Mouse (Mus musculus) heart, adult 2 months (tissue): ENCODE measurements around the gene Rnf157. TPM values are rescaled to one million over a fixed set of nuclear protein-coding genes. Genes with fewer than 3 reads are reported as not detected.
"Not testable (repeated sequence)": the region's sequence is repeated elsewhere in the genome, so short reads cannot be mapped to it uniquely, and the experiment has no call there.

Experiments used
- DNase-seq, 2 experiments: peaks; one replicate each; pipeline ENCODE4 v3.0.0; 2021
- H3K27ac ChIP-seq: fragments of 200-600 bp; 2 replicates; pipeline ENCODE4 v1.8.1; 2022
- H3K27me3 ChIP-seq: fragments of 200-500 bp; 2 replicates; pipeline ENCODE4 v1.6.1; 2012; ENCODE audit warnings: mild to moderate bottlenecking, low read length, inconsistent platforms, mixed read lengths; ENCODE audit not compliant: control insufficient read depth, insufficient read depth
- H3K36me3 ChIP-seq: fragments of 200-500 bp; 2 replicates; pipeline ENCODE4 v1.6.1; 2012; ENCODE audit warnings: low read length, inconsistent platforms; ENCODE audit not compliant: control insufficient read depth, insufficient read depth
- H3K4me1 ChIP-seq: fragments of 200-500 bp; 2 replicates; pipeline ENCODE4 v1.6.1; 2011; ENCODE audit warnings: low read length; ENCODE audit not compliant: control insufficient read depth, insufficient read depth
- H3K4me3 ChIP-seq: fragments of 200-600 bp; 2 replicates; pipeline ENCODE4 v1.8.1; 2022
- H3K79me2 ChIP-seq: fragments of 200-500 bp; replicated peaks from 2 replicates; pipeline ENCODE4 v1.6.1; 2012; ENCODE audit warnings: mild to moderate bottlenecking, inconsistent platforms, low read length, moderate library complexity, mixed read lengths; ENCODE audit not compliant: control insufficient read depth, insufficient read depth
- H3K9ac ChIP-seq: fragments of 200-500 bp; 2 replicates; pipeline ENCODE4 v1.6.1; 2012; ENCODE audit warnings: low read depth, mild to moderate bottlenecking, control low read depth, inconsistent platforms, low read length, mixed read lengths
- CTCF ChIP-seq: fragments of 200-600 bp; IDR thresholded peaks from 2 replicates; pipeline ENCODE4 v1.8.1; 2022; ENCODE audit warnings: antibody characterized with exemption, mild to moderate bottlenecking, moderate library complexity
- EP300 ChIP-seq: fragments of 200-500 bp; IDR thresholded peaks from 2 replicates; pipeline ENCODE4 v1.6.1; 2011; ENCODE audit warnings: low read depth, low read length, control low read depth; ENCODE audit not compliant: insufficient read depth
- POLR2A ChIP-seq: fragments of 200-500 bp; IDR thresholded peaks from 2 replicates; pipeline ENCODE4 v1.6.1; 2011; ENCODE audit warnings: mild to moderate bottlenecking, low read depth, low read length, control low read depth; ENCODE audit not compliant: insufficient read depth
- WGBS: fragments of 180-500 bp; shearing (Covaris S2); methylation state at CpG from one replicate; pipeline ENCODE4 v1.1.7; 2018; 5-methylcytosine and 5-hydroxymethylcytosine counted together
- intact Hi-C: fragments of 180-260 bp; cut with DNase I; formaldehyde crosslinking; loops from one replicate; pipeline ENCODE4 v1.15.1; 2025
- polyA plus RNA-seq: library from polyadenylated mRNA; depleted of rRNA; stranded (reverse); fragments of >200 nt; gene quantifications from 2 replicates; pipeline ENCODE4 v1.2.3, GENCODE M21; 2012
- total RNA-seq, 2 experiments: library from RNA; stranded (reverse); gene quantifications; 2 replicates each; pipeline ENCODE4 v1.2.3; 2021

Gene Rnf157
- total and polyA plus RNA-seq, 3 experiments = 3.0 to 7.2 (median 6.0) TPM

DNA sequence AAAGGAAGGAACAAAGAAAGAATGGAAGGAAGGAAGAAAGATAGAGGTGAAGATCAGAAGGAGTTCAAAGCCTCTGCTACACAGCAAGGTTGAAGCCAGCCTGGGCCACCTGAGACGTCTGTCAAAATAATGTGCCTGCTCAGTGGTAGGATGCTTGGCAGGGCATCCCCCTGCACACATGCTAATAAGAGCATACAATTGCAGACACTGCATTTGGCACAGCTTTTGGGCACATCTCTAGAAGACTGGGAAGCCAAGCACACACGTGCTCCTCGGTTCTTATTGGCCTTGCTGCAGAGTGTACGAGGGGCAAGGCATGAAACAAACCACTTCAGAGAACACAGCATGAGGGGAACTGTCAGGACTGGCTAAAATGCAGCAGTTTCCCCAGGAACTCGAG lies 26.8 kb downstream of the Rnf157 start:
- Histone ChIP-seq H3K27me3 (no peaks in the 10 kb centered on the region), H3K4me3 (no peak overlapping the region), H3K9ac (no peak overlapping the region), H3K27ac (no peak overlapping the region), H3K79me2 (no peaks in the 10 kb centered on the region), H3K4me1 (peaks cover 10% of the 10 kb centered on the region), H3K36me3 (no peaks in the 10 kb centered on the region)
- TF ChIP-seq EP300 = no peak
- TF ChIP-seq POLR2A = no peak
- TF ChIP-seq CTCF = no peak
- WGBS = 68% methylated on average over 5 of the region's 5 CpGs
- no peak for DNase-seq
- intact Hi-C loops = loop anchor here (5.0 kb wide), 1 partner anchor 61 kb away; no protein-coding TSS in a partner anchor

DNA sequence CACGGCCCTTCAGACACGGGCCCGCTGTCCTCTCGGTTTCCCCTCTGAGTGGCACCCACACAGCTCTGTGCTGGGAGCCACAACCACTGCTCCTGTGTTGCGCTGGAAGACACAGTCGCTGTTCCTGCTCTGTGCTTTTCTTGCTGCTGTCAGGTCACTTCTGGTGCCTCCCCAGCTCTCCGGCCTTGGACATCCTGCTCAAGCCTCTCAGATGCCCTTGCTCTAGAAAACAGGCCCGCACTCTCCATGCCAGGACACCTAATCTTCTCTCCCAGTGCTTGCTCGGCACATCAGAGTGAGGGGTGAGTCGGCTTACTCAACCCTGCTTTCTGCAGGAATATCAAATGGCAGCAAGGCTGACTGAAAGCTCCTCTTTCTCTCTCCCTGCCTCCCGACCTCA lies 28.7 kb downstream of the Rnf157 start:
- 88% methylated on average over 11 of the region's 11 CpGs for WGBS
- peaks cover 10% of the 10 kb centered on the region for H3K4me1 ChIP-seq
- DNase-seq = no peak
- no peaks in the 10 kb centered on the region for H3K27me3 ChIP-seq
- no peaks in the 10 kb centered on the region for H3K79me2 ChIP-seq
- H3K36me3 ChIP-seq = no peaks in the 10 kb centered on the region
- no peak overlapping the region for H3K27ac ChIP-seq
- H3K4me3 ChIP-seq = no peak overlapping the region
- intact Hi-C loops = no loop called here
- no peak for TF ChIP-seq POLR2A
- no peak for TF ChIP-seq CTCF
- no peak for TF ChIP-seq EP300
- H3K9ac ChIP-seq = no peak overlapping the region

DNA sequence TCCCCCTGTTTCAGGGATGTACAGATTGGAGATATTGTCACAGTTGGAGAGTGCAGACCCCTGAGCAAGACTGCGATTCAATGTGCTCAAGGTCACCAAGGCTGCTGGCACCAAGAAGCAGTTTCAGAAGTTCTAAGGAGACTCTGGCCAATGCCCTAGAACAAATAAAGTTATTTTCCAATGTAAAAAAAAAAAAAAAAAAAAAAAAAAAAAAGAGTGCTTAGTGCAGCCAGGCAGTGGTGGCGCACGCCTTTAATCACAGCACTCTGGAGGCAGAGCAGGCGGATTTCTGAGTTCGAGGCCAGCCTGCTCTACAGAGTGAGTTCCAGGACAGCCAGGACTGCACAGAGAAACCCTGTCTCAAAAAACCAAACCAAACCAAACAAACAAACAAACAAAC lies 29.8 kb downstream of the Rnf157 start:
- H3K27me3 ChIP-seq, H3K79me2 ChIP-seq, H3K36me3 ChIP-seq, H3K4me1 ChIP-seq, H3K9ac ChIP-seq, H3K4me3 ChIP-seq, DNase-seq, H3K27ac ChIP-seq, intact Hi-C loops: not testable (repeated sequence)
- 89% methylated on average over 5 of the region's 5 CpGs for whole genome bisulfite sequencing

DNA sequence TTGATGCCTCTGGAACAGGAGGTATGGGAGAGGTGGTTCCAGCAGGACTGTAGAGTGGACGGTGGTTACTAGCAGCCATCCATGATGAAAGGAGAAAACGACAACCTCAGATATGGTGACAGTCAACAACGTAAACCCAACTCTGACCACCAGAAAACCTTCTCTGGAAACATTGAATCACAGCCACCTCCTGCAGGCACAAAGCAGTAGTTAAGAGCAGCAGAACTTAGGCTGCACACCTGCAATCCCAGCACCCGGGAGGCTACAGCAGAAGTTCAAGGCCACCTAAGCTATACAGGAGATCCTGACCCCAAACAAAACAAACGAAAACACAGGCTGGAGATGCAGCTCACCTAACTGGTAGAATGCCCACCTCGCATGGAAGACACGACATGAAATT lies 32.1 kb downstream of the Rnf157 start:
- Histone ChIP-seq H3K9ac (no peak overlapping the region), H3K4me1 (no peaks in the 10 kb centered on the region), H3K4me3 (no peak overlapping the region), H3K27ac (no peak overlapping the region), H3K79me2 (no peaks in the 10 kb centered on the region), H3K36me3 (no peaks in the 10 kb centered on the region), H3K27me3 (no peaks in the 10 kb centered on the region)
- TF ChIP-seq EP300 (no peak), POLR2A (no peak)
- 79% methylated on average over 7 of the region's 7 CpGs for WGBS
- intact Hi-C loops = no loop called here
- no peak for DNase-seq

DNA sequence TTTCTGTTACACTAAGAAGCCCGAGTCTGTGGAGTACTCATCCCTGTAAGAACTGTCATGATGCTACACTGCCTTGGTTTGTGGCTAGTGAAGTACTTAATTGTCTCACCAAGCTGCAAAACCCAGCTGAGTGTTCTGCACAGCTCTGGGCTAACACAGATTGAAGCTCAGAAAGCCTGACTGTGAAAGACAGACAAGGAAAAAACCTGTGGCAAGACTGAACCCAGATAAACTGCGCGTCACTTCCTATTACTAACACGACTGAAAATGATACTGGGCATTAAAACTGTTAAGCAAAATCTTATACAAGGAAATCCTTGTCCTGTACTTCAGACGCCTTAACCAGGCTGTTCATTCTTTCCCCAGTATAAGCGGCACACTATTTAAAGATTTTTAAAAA lies 33.3 kb downstream of the Rnf157 start:
- Histone ChIP-seq H3K4me1 (no peaks in the 10 kb centered on the region), H3K36me3 (no peaks in the 10 kb centered on the region), H3K4me3 (no peak overlapping the region), H3K27me3 (no peaks in the 10 kb centered on the region), H3K9ac (no peak overlapping the region), H3K79me2 (no peaks in the 10 kb centered on the region), H3K27ac (no peak overlapping the region)
- 72% methylated on average over 6 of the region's 6 CpGs for WGBS
- TF ChIP-seq POLR2A (no peak), CTCF (no peak), EP300 (no peak)
- intact Hi-C loops = no loop called here
- no peak for DNase-seq

DNA sequence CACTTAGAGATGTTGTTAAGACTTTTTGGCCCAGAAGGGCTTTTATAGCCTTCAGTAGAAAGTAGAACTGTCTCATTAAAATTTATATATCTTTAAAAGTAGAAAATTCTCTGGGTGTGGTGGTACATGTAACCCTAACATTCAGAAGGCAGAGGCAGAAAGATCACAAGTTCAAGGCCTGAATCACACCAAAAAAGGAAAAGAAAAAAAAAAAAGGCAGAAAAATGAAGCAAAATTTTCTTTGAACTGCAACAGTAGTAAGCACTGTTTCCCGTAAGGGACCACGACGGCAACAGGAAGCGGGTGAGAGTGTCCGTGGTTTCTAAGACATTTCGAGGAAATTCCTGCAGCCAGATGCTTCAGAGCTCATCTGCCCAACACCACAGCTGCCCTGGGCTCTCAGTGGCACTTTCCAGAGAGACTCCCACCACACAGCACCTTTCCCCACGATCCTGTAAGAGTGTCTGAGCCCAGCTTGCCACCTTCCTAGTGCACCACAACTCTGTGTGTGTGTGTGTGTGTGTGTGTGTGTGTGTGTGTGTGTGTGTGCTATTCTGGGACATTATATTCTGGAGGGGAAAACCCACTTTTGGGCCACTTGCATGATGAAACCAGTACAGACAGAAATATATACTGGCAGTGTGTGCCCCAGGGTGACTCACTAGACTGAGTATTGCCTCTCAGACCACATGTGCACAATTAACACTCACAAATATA lies 35.7 kb downstream of the Rnf157 start:
- Histone ChIP-seq H3K4me3 (no peak overlapping the region), H3K27ac (no peak overlapping the region), H3K4me1 (no peaks in the 10 kb centered on the region), H3K36me3 (no peaks in the 10 kb centered on the region), H3K9ac (no peak overlapping the region), H3K27me3 (no peaks in the 10 kb centered on the region), H3K79me2 (no peaks in the 10 kb centered on the region)
- intact Hi-C loops = no loop called here
- 42% methylated on average over 7 of the region's 7 CpGs for WGBS
- no peak for DNase-seq
- TF ChIP-seq POLR2A = no peak
- no peak for TF ChIP-seq EP300
- TF ChIP-seq CTCF = no peak
